Mouse (Mus musculus): ENCODE measurements around the gene Gm11168. TPM values are rescaled to one million over a fixed set of nuclear protein-coding genes. Genes with fewer than 3 reads are reported as not detected.
A peak's percentile ranks its signal among the peaks of the same experiment; 100 is the strongest.
"Not testable (repeated sequence)": the region's sequence is repeated elsewhere in the genome, so short reads cannot be mapped to it uniquely, and the experiment has no call there.

The Gm11168 gene
- total RNA-seq, 2 experiments from 2014 or later = not detected

DNA sequence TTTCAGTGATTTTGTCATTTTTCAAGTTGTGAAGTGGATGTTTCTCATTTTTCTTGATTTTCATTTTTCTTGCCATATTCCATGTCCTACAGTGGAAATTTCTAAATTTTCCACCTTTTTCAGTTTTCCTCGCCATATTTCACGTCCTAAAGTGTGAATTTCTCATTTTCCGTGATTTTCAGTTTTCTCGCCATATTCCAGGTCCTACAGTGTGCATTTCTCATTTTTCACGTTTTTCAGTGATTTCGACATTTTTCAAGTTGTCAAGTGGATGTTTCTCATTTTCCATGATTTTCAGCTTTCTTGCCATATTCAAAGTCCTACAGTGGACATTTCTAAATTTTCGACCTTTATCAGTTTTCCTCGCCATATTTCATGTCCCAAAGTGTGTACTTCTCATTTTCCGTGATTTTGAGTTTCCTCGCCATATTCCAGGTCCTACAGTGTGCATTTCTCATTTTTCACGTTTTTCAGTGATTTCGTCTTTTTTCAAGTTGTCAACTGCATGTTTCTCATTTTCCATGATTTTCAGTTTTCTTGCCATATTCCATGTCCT is 21.8 kb downstream of the Gm11168 start, which contains the start of gene Gm10717:
Gene Gm10717 (plus strand): TSS at position 506 of the 556 bp plus-strand sequence.
- peak; percentile 18 to 33 for DNase-seq

GRCm38 (mm10) chr9:3025653-3026052 is 22.5 kb downstream of the Gm11168 start:
- peak; percentile 55 to 71 for DNase-seq
- intact Hi-C loops (cut with DNase I) = not testable (repeated sequence)

More for the DNA sequence above, 21.8 kb downstream of the Gm11168 start, which contains the start of gene Gm10717:
- intact Hi-C loops (cut with DNase I) = not testable (repeated sequence)

GRCm38 (mm10) chr9:3026136-3026535 is 23.0 kb downstream of the Gm11168 start:
- DNase-seq; intact Hi-C loops (cut with DNase I): not testable (repeated sequence)

DNA sequence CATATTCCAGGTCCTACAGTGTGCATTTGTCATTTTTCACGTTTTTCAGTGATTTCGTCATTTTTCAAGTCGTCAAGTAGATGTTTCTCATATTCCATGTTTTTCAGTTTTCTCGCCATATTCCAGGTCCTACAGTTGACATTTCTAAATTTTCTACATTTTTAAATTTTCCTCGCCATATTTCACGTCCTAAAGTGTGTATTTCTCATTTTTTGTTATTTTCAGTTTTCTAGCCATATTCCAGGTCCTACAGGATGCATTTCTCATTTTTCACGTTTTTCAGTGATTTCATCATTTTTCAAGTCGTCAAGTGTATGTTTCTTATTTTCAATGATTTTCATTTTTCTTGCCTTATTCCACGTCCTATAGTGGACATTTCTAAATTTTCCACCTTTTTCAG is 23.6 kb downstream of the Gm11168 start:
- intact Hi-C loops (cut with DNase I); DNase-seq: not testable (repeated sequence)

DNA sequence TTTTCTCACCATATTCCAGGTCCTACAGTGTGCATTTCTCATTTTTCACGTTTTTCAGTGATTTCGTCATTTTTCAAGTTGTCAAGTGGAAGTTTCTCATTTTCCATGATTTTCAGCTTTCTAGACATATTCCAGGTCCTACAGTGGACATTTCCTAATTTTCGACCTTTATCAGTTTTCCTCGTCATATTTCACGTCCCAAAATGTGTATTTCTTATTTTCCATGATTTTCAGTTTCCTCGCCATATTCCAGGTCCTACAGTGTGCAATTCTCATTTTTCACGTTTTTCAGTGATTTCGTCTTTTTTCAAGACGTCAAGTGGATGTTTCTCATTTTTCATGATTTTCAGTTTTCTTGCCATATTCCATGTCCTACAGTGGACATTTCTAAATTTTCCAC is 24.1 kb downstream of the Gm11168 start:
- intact Hi-C loops (cut with DNase I); DNase-seq: not testable (repeated sequence)

- peak in 1 of 2 experiments; percentile 2 for DNase-seq
- intact Hi-C loops (cut with DNase I) = not testable (repeated sequence)
Measured at GRCm38 (mm10) chr9:3029276-3030000, 26.3 kb downstream of the Gm11168 start.

DNA sequence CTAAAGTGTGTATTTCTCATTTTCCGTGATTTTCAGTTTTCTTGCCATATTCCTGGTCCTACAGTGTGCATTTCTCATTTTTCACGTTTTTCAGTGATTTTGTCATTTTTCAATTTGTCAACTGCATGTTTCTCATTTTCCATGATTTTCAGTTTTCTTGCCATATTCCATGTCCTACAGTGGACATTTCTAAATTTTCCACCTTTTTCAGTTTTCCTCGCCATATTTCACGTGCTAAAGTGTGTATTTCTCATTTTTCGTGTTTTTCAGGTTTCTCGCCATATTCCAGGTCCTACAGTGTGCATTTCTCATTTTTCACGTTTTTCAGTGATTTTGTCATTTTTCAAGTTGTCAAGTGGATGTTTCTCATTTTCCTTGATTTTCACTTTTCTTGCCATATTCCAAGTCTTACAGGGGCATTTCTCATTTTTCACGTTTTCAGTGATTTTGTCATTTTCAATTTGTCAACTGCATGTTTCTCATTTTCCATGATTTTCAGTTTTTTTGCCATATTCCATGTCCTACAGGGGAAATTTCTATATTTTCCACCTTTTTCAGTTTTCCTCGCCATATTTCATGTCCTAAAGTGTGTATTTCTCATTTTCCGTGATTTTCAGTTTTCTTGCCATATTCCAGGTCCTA is 27.7 kb downstream of the Gm11168 start:
- intact Hi-C loops (cut with DNase I); DNase-seq: not testable (repeated sequence)

DNA sequence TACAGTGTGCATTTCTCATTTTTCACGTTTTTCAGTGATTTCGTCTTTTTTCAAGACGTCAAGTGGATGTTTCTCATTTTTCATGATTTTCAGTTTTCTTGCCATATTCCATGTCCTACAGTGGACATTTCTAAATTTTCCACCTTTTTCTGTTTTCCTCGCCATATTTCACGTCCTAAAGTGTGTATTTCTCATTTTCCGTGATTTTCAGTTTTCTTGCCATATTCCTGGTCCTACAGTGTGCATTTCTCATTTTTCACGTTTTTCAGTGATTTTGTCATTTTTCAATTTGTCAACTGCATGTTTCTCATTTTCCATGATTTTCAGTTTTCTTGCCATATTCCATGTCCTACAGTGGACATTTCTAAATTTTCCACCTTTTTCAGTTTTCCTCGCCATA is 31.2 kb downstream of the Gm11168 start, which contains the start of gene Gm17535:
Gene Gm17535 (plus strand): TSS at position 301 of the 400 bp plus-strand sequence.
- intact Hi-C loops (cut with DNase I); DNase-seq: not testable (repeated sequence)

DNA sequence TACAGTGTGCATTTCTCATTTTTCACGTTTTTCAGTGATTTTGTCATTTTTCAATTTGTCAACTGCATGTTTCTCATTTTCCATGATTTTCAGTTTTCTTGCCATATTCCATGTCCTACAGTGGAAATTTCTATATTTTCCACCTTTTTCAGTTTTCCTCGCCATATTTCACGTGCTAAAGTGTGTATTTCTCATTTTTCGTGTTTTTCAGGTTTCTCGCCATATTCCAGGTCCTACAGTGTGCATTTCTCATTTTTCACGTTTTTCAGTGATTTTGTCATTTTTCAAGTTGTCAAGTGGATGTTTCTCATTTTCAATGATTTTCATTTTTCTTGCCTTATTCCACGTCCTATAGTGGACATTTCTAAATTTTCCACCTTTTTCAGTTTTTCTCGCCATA is 33.4 kb downstream of the Gm11168 start, which contains the start of gene Gm10715:
Gene Gm10715 (plus strand): TSS at position 301 of the 400 bp plus-strand sequence.
- DNase-seq; intact Hi-C loops (cut with DNase I): not testable (repeated sequence)

GRCm38 (mm10) chr9:3038161-3038560 is 35.0 kb downstream of the Gm11168 start:
- intact Hi-C loops (cut with DNase I); DNase-seq: not testable (repeated sequence)

Small RNA genes within 50 kb of the gene (microRNA-seq; reads per million reads assigned to microRNA genes)
- gene Mir101c (ENCODE audit: borderline number of aligned reads in 2 of 2) = 0 reads per million in 2 experiments

Other genes starting within 250 kb of the Gm11168 start
- not detected for gene Gm10722, start 2.4 kb upstream of the Gm11168 start, total RNA-seq (2021)
- not detected for gene Gm10721, start 9.8 kb downstream of the Gm11168 start, total RNA-seq (2021)
- gene Gm10720, start 12.3 kb downstream of the Gm11168 start, total RNA-seq (2021) = not detected
- under 1 TPM in 1 of 2 experiments, not detected in 1; 0.69 TPM for gene Gm10719, start 14.1 kb downstream of the Gm11168 start, total RNA-seq (2021)
- gene Gm10718, start 20.2 kb downstream of the Gm11168 start, total RNA-seq (2021) = under 1 TPM in 1 of 2 experiments, not detected in 1; 0.89 TPM
- gene Gm10717, start 22.1 kb downstream of the Gm11168 start, total RNA-seq (2021) = not detected
- not detected for gene Gm17535, start 31.3 kb downstream of the Gm11168 start, total RNA-seq (2021)
- gene Gm10715, start 33.5 kb downstream of the Gm11168 start, total RNA-seq (2021) = not detected

Data from heart, postnatal 36 days (tissue).